Mouse (Mus musculus) liver, embryonic 12.5 days (tissue): ENCODE measurements around the gene Tac4. TPM values are rescaled to one million over a fixed set of nuclear protein-coding genes. Genes with fewer than 3 reads are reported as not detected.

Source experiments
- ATAC-seq: fragments of 200-750 bp; cut with Nextera tagmentation; 2 replicates; pipeline ENCODE4 v1.8.0; 2017; ENCODE audit warnings: moderate number of reproducible peaks, mild to moderate bottlenecking, moderate library complexity
- H3K27ac ChIP-seq: fragments of 300-500 bp; sonication (generic); 2 replicates; pipeline ENCODE4 v1.5.1; 2016; ENCODE audit warnings: mild to moderate bottlenecking
- H3K27me3 ChIP-seq: fragments of 300-500 bp; sonication (generic); replicated peaks from 2 replicates; pipeline ENCODE4 v1.6.1; 2016; ENCODE audit warnings: mild to moderate bottlenecking, moderate library complexity
- H3K36me3 ChIP-seq: fragments of 300-500 bp; sonication (generic); 2 replicates; pipeline ENCODE4 v1.6.1; 2016; ENCODE audit warnings: mild to moderate bottlenecking, moderate library complexity
- H3K4me1 ChIP-seq: fragments of 300-500 bp; sonication (generic); 2 replicates; pipeline ENCODE4 v1.6.1; 2016
- H3K4me2 ChIP-seq: fragments of 300-500 bp; sonication (generic); 2 replicates; pipeline ENCODE4 v1.6.1; 2016; ENCODE audit warnings: mild to moderate bottlenecking, moderate library complexity
- H3K4me3 ChIP-seq: fragments of 300-500 bp; sonication (generic); 2 replicates; pipeline ENCODE4 v1.5.1; 2016; ENCODE audit warnings: mild to moderate bottlenecking, moderate library complexity
- H3K9ac ChIP-seq: fragments of 300-500 bp; sonication (generic); 2 replicates; pipeline ENCODE4 v1.6.1; 2016; ENCODE audit warnings: mild to moderate bottlenecking, moderate library complexity
- H3K9me3 ChIP-seq: fragments of 300-500 bp; sonication (generic); replicated peaks from 2 replicates; pipeline ENCODE4 v1.6.1; 2016; ENCODE audit warnings: mild to moderate bottlenecking, moderate library complexity
- WGBS: fragments of 180-500 bp; shearing (Covaris S2); methylation state at CpG from one replicate; pipeline ENCODE4 v1.1.7; 2016; ENCODE audit not compliant: insufficient replicate concordance; 5-methylcytosine and 5-hydroxymethylcytosine counted together
- polyA plus RNA-seq: library from polyadenylated mRNA; unstranded; fragments of >200 nt; fragmentation: Nextera tagmentation; extraction: Ambion mirVana; gene quantifications from 2 replicates; pipeline ENCODE4 v1.2.1, GENCODE M21; 2016

The Tac4 gene
- polyA plus RNA-seq, 1 experiment from 2014 or later: 0.10 TPM

DNA sequence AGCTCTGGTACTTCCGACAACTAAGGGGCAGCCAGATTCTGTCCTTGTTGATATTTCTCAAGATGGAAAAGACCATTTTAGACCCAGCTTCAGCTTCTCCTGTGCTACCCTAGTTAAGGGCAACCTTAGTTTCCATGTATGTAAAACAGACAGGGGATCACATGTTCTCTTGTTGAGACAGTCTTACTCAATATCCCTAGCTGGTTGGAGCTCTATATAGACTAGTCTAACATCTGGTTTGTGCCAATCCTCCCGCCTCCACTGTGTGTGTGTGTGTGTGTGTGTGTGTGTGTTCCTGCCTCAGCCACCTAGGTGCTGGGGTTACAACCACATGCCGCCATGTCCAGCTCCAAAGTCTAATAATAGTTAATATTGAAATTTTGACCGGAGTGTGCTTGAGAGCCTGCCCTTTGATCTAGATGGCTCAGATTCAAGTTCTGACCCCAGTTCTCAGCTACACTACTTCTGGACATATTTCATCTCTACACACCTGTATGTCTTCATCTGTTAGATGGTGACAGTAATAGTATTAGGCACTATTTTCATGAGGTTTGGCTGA lies 3.2 kb downstream of the Tac4 start:
- peaks cover 30% of the 10 kb centered on the region for H3K4me1 ChIP-seq
- no peak overlapping the region for H3K4me2 ChIP-seq
- peaks cover 34% of the 10 kb centered on the region for H3K27me3 ChIP-seq
- no peak for ATAC-seq
- H3K4me3 ChIP-seq: no peak overlapping the region
- H3K36me3 ChIP-seq: peaks cover 35% of the 10 kb centered on the region
- H3K27ac ChIP-seq: no peak overlapping the region
- 82% methylated on average over 4 of the region's 4 CpGs for WGBS
- no peak overlapping the region for H3K9ac ChIP-seq
- H3K9me3 ChIP-seq: no peaks in the 10 kb centered on the region

DNA sequence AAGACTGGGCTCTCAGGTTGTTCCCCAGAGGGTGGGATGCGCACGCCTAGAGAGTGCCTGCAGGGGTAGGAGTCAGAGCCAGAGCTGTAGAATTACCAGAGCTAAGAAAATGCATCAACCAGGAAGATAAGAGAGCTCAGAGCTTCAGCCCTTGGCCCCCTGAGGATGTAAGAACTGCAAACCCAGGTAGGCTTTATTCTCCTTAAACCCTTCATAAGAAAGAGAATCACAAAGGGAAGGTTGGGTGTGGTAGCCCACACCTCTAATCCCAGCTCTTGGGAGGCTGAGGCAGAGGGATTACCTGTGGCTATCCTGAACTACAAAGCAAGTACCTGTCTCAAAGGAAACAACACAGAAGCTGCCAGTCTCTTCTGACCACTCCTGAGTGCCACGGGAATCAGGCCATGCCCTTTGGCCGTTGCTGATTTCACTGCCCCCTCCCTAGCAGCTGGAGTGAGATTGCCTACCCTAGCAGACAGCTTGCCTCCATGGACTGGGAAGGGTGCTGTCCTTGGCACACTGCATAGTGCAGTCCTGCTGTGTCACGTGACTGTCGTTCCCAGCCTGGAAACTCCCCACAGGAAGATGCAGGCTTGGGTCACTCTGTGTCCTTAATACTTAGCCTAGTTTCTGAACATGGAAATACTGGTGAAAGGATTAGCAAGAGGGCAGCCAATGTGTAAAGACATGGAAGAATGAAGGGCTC lies 5.4 kb downstream of the Tac4 start:
- Histone ChIP-seq H3K4me2 (no peak overlapping the region), H3K9ac (no peak overlapping the region), H3K36me3 (peaks cover 56% of the 10 kb centered on the region), H3K4me1 (peaks cover 11% of the 10 kb centered on the region; the same call in 1 of the 2 replicates), H3K27ac (no peak overlapping the region), H3K27me3 (peaks cover 13% of the 10 kb centered on the region), H3K4me3 (no peak overlapping the region), H3K9me3 (no peaks in the 10 kb centered on the region)
- 69% methylated on average over 6 of the region's 6 CpGs for WGBS
- ATAC-seq: 0 out of 2 replicates have a peak, but pooled peaks have one; percentile 38

DNA sequence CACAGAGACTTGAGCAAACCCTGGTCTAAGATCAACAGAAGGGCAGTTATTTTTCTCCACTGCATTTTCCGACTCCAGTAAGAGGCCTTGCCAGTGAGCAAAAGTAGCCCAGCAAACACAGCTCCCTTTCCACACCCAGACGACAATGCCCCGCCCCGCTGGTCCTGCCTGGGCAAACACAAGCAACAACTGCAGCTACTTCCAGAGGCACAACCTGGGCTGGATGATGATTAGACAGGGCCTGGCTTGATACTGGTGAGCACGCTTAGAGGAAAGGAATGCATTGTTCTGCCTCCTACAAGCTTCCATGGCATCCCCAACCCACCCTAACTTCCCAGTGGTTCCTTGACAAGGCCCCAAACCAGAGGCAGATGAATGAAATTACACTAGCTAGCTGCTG lies 12.3 kb downstream of the Tac4 start:
- Histone ChIP-seq H3K4me1 (0 out of 2 replicates have a peak, but pooled peaks cover 8% of the 10 kb centered on the region), H3K36me3 (peaks cover 98% of the 10 kb centered on the region), H3K27ac (no peak overlapping the region), H3K4me2 (no peak overlapping the region), H3K4me3 (no peak overlapping the region), H3K9me3 (no peaks in the 10 kb centered on the region), H3K9ac (no peak overlapping the region), H3K27me3 (no peaks in the 10 kb centered on the region)
- no peak for ATAC-seq
- 80% methylated on average over 5 of the region's 5 CpGs for WGBS

DNA sequence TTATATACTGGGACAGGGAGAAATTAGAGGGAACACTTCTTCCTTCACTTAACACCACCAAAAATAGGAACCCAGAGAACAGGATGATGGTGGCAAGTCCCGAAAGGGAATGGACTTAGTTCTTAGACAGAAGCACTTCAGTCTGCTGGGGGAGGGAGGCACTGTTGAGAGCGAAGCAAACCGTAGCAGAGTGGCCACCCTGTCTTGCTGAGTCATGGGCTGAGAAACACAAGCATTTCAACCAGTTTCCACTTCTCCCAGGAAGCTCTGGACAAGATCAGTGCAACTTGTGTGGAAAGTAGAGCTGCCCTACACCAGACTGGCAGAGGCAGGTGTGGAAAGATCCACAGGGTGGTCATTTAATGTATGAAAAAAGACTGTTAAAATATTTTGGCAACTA lies 13.3 kb downstream of the Tac4 start:
- Histone ChIP-seq H3K4me3 (no peak overlapping the region), H3K4me1 (0 out of 2 replicates have a peak, but pooled peaks cover 8% of the 10 kb centered on the region), H3K4me2 (no peak overlapping the region), H3K9ac (peak overlapping the region; percentile 3; the same call in 1 of the 2 replicates), H3K9me3 (no peaks in the 10 kb centered on the region), H3K27me3 (no peaks in the 10 kb centered on the region), H3K27ac (peak overlapping the region; percentile 28; the same call in 1 of the 2 replicates), H3K36me3 (peaks cover 100% of the 10 kb centered on the region)
- no peak for ATAC-seq
- 48% methylated on average over 3 of the region's 3 CpGs for WGBS

DNA sequence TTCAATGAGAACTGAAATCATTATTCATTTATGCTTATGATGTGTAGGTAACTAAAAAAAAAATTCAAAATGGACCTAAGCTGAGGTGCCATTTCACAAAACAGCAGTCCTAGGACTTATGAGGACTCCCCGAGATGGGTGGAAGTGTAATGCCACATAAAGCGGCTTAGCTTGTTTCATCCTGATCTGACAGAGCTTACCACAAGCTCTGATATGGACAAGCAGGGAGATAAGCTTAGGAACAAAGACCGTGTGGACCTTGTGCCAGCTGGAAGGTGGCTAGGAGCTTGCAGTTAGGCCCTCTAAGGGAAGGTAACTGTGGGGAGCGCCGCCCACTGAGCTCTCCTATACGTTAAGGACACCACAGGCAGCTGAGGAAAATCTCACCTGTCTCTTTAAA lies 14.7 kb downstream of the Tac4 start:
- Histone ChIP-seq H3K9ac (no peak overlapping the region), H3K4me1 (0 out of 2 replicates have a peak, but pooled peaks cover 8% of the 10 kb centered on the region), H3K4me3 (no peak overlapping the region), H3K9me3 (no peaks in the 10 kb centered on the region), H3K36me3 (peaks cover 100% of the 10 kb centered on the region), H3K4me2 (no peak overlapping the region), H3K27ac (no peak overlapping the region), H3K27me3 (no peaks in the 10 kb centered on the region)
- ATAC-seq: no peak
- WGBS: 74% methylated on average over 6 of the region's 6 CpGs

DNA sequence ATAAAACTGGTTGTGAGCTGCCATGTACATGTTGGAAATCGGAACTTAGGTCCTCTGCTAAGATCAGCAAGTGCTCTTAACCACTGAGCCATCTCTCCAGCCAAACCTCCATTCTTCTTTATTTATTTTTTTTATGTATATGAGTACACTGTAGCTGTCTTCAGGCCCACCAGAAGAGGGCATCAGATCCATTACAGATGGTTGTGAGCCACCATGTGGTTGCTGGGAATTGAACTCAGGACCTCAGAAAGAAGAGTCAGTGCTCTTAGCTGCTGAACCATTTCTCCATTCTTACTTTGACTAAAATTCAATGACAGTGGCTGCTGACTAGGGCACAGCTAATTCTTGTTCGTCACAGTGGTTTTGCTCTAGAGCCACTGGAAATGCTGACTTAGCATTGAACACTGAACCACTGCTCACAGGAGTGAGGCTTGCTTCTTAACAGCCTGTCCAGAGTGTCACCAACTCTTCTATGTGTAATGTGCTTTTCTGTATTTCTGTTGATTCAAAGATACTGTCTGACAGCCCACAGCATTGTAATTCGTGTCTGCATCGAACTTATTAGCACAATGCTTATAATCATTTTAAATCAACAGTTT lies 17.8 kb downstream of the Tac4 start:
- no peaks in the 10 kb centered on the region for H3K9me3 ChIP-seq
- no peak overlapping the region for H3K27ac ChIP-seq
- H3K9ac ChIP-seq: no peak overlapping the region
- no peak overlapping the region for H3K4me3 ChIP-seq
- 85% methylated on average over 4 of the region's 4 CpGs for WGBS
- peaks cover 100% of the 10 kb centered on the region for H3K36me3 ChIP-seq
- 0 out of 2 replicates have a peak, but pooled peaks cover 8% of the 10 kb centered on the region for H3K4me1 ChIP-seq
- no peak for ATAC-seq
- H3K4me2 ChIP-seq: no peak overlapping the region
- H3K27me3 ChIP-seq: no peaks in the 10 kb centered on the region

DNA sequence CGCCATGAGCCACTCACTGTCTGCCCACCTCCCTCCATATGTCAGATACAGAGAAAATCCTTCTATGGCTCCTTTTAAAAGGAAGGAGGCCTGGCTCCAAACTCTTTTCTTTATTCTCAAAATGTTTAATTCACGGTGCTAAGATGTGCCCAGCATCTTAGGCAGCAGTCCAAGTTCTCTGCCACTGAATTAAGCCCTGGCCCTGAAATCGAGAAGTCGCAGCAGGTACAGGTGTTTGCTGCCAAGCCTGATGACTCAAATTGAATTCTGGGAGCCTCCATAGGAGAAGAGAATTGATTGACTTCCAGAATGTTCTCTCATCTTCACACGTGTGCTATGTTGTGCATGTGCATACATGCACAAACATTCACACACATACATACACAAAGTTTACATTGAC lies 21.0 kb downstream of the Tac4 start:
- H3K4me1 ChIP-seq: no peaks in the 10 kb centered on the region
- no peak overlapping the region for H3K4me2 ChIP-seq
- H3K4me3 ChIP-seq: no peak overlapping the region
- H3K9ac ChIP-seq: no peak overlapping the region
- ATAC-seq: no peak
- H3K27me3 ChIP-seq: no peaks in the 10 kb centered on the region
- peaks cover 100% of the 10 kb centered on the region for H3K36me3 ChIP-seq
- 96% methylated on average over 5 of the region's 5 CpGs for WGBS
- H3K27ac ChIP-seq: no peak overlapping the region
- no peaks in the 10 kb centered on the region for H3K9me3 ChIP-seq

DNA sequence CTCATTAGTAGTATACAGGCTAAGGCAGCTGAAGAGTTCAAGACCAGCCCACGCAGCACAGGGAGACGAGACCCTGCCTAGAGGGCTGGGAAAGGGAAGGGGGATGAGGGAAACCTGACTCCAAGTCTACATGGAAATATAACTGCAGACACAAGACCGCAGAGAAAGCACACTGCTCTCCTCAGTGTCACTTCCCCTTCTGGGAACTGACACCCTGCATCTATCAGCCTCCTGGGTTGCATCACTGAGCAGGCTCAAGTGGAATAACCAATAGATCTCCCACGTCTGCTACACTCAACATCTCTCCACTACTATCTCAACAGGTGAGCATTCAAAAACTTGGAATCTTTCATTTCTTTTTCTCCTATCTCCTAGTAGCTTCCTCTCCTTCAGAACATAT lies 30.7 kb downstream of the Tac4 start:
- H3K27ac ChIP-seq: no peak overlapping the region
- no peak overlapping the region for H3K4me2 ChIP-seq
- H3K9ac ChIP-seq: no peak overlapping the region
- WGBS: 47% methylated on average over 4 of the region's 4 CpGs
- no peak for ATAC-seq
- H3K4me1 ChIP-seq: no peaks in the 10 kb centered on the region; the same call in none of the 2 replicates
- H3K36me3 ChIP-seq: peaks cover 95% of the 10 kb centered on the region
- H3K4me3 ChIP-seq: no peak overlapping the region
- H3K27me3 ChIP-seq: no peaks in the 10 kb centered on the region
- no peaks in the 10 kb centered on the region for H3K9me3 ChIP-seq

DNA sequence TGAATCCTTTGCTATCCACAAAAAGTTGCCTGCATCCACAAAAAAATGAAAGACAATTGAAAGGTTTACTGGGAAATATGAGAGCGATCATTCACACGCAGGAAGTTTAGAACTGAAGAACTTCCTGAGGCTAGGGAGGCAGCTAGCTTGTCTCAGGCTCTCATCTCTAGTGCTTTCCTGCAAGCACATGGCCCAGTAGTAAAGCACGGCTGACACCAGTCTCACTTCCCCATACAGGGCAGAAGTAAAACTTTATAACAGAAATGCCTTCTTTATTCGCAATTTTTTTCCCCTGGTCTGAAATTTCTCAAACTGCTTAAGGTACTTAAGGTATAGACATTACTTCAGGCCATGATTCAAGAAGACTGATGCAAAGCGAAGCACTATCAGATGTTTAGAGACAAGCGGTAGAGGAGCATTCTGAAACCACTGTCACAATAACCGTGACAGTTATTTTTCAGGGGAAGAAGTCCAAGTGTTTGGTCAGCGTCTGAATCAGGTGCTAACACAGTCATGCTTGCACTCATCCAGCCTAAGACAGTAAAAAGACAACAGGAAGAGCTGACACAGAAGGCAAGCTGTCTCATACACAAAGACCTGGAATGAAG lies 31.8 kb downstream of the Tac4 start:
- no peak for ATAC-seq
- H3K27ac ChIP-seq: peak overlapping the region; percentile 24
- no peaks in the 10 kb centered on the region for H3K27me3 ChIP-seq
- no peaks in the 10 kb centered on the region for H3K9me3 ChIP-seq
- H3K4me3 ChIP-seq: no peak overlapping the region
- 43% methylated on average over 8 of the region's 8 CpGs for WGBS
- no peak overlapping the region for H3K4me2 ChIP-seq
- no peak overlapping the region for H3K9ac ChIP-seq
- H3K36me3 ChIP-seq: peaks cover 95% of the 10 kb centered on the region
- no peaks in the 10 kb centered on the region; the same call in none of the 2 replicates for H3K4me1 ChIP-seq

DNA sequence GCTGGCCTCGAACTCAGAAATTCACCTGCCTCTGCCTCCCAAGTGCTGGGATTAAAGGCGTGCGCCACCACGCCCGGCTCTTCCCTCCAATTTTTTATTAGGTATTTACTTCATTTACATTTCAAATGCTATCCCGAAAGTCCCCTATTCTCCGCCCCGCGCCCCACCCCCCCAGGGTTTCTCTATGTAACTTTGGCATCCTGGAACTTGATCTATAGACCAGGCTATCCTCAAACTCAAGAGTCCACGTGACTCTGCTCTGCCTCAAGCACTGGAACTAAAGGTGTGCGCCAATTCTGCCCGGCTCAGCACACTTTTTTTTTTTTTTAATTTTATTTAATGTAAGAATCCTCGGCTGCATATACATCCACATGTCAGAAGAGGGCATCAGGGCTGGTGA lies 34.4 kb downstream of the Tac4 start:
- H3K4me2 ChIP-seq: no peak overlapping the region
- H3K9ac ChIP-seq: no peak overlapping the region
- peaks cover 94% of the 10 kb centered on the region for H3K36me3 ChIP-seq
- 93% methylated on average over 13 of the region's 13 CpGs for WGBS
- no peaks in the 10 kb centered on the region for H3K27me3 ChIP-seq
- no peak overlapping the region for H3K4me3 ChIP-seq
- ATAC-seq: no peak
- H3K4me1 ChIP-seq: no peaks in the 10 kb centered on the region; the same call in none of the 2 replicates
- no peak overlapping the region for H3K27ac ChIP-seq
- H3K9me3 ChIP-seq: no peaks in the 10 kb centered on the region

DNA sequence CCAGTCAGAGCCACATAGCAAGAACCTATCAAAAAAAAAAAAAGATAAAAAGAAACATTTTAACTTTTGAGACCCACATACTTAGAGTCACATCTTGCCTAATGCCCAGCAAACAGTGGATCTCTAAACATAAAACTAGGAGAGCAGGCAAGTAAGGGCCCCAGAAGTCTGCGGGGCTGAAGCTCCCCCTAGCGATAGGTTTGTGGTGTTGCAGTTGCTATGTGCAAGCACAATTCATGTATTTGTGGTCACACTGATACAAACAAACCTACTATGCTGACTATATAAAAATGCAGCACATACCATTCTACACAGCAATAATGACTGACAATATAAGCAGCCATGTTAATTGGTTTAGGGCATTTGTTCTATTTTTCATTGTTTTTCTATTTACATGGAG lies 36.8 kb downstream of the Tac4 start:
- Histone ChIP-seq H3K36me3 (peaks cover 94% of the 10 kb centered on the region), H3K9me3 (no peaks in the 10 kb centered on the region), H3K27ac (no peak overlapping the region), H3K4me3 (no peak overlapping the region), H3K4me2 (no peak overlapping the region), H3K9ac (no peak overlapping the region), H3K27me3 (no peaks in the 10 kb centered on the region), H3K4me1 (no peaks in the 10 kb centered on the region; the same call in none of the 2 replicates)
- peak; percentile 27; the same call in 1 of the 2 replicates for ATAC-seq
- 5% methylated on average over 2 of the region's 2 CpGs for WGBS

DNA sequence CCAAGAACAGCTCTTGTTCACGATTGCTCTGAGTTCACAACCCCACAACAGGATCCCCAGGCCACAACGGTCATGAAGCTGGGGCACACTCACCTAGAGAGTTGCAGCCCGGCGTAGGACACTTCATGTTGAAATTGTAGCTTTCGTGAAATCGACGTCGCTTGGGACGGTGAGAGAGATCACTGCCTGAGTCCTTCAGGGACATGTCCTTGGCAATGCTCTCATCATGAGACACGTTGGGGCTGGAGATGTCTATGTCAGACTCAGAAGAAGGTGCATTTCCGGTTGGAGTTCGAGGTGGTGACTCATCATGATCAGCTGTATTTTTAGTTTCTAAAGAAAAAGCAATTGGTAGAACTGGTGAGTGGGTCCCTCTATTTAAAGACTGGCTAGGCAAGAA lies 38.6 kb downstream of the Tac4 start:
- WGBS: 82% methylated on average over 12 of the region's 12 CpGs
- H3K36me3 ChIP-seq: peaks cover 94% of the 10 kb centered on the region
- H3K9ac ChIP-seq: no peak overlapping the region
- H3K4me2 ChIP-seq: no peak overlapping the region
- H3K27ac ChIP-seq: no peak overlapping the region
- ATAC-seq: no peak
- no peaks in the 10 kb centered on the region for H3K27me3 ChIP-seq
- H3K4me1 ChIP-seq: no peaks in the 10 kb centered on the region
- no peak overlapping the region for H3K4me3 ChIP-seq
- no peaks in the 10 kb centered on the region for H3K9me3 ChIP-seq
